ENCODE assay signal across 24 mouse cellular contexts in the genomic region with DNA sequence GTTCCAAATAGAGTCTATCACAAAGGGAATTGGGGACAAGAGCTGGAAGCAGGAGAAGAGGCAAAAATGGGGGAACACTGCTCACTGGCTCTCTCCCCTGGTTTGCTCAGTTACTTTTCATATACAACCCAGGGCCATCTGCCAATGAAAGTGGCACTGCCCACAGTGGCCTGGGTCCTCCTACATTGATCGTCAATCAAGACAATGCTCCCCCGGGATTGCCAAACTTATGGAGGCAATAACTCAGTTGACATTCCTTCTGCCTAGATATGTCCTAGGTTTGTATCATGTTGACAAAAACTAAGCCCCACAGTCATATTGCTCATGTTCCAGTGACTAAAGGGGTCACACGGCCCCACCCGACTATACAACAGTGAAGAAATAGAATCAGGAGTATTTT.
"Had no signal": no experiment of that assay in that cellular context is flagged by ENCODE, and none has a peak within 500 bp of the region (broad histone marks: within the 10 kb centered on the region; RNA-seq: fewer than 3 reads in every experiment).

No protein-coding gene starts in this region.

- H3K9me3 ChIP-seq: heart, embryonic 10.5 days; heart, embryonic 12.5 days; hindbrain, embryonic 10.5 days; hindbrain, embryonic 12.5 days; intestine, embryonic 15.5 days; kidney, embryonic 15.5 days; limb, embryonic 10.5 days; limb, embryonic 12.5 days had no signal

- H3K4me2 ChIP-seq: heart, embryonic 12.5 days; hindbrain, embryonic 12.5 days; hindbrain, embryonic 14.5 days; intestine, embryonic 15.5 days; kidney, embryonic 15.5 days; limb, embryonic 12.5 days had no signal

- DNase-seq: gastrocnemius, adult 2 months; gastrocnemius, postnatal 10 days; gastrocnemius, postnatal 25 days; heart, adult 2 months; heart, postnatal 10 days; heart, postnatal 4 days; kidney, adult 18-20 months; kidney, postnatal 14 days; kidney, postnatal 4 days had no signal

- H3K4me3 ChIP-seq: gastrocnemius, adult 2 months; heart, adult 2 months; heart, embryonic 10.5 days; heart, embryonic 12.5 days; hindbrain, embryonic 10.5 days; hindbrain, embryonic 12.5 days; intestine, embryonic 15.5 days; kidney, embryonic 15.5 days; layer of hippocampus, adult 2 months; left cerebral cortex, adult 2 months; limb, embryonic 10.5 days; limb, embryonic 12.5 days had no signal

- H3K4me1 ChIP-seq: heart, embryonic 10.5 days; heart, embryonic 12.5 days; hindbrain, embryonic 10.5 days; hindbrain, embryonic 12.5 days; intestine, embryonic 15.5 days; kidney, embryonic 15.5 days; limb, embryonic 10.5 days; limb, embryonic 12.5 days had no signal

- H3K27me3 ChIP-seq: hindbrain, embryonic 12.5 days; intestine, embryonic 15.5 days; kidney, embryonic 15.5 days; limb, embryonic 12.5 days had no signal

- H3K36me3 ChIP-seq: heart, embryonic 10.5 days; heart, embryonic 12.5 days; hindbrain, embryonic 12.5 days; intestine, embryonic 15.5 days; kidney, embryonic 15.5 days; limb, embryonic 12.5 days had no signal

- H3K9ac ChIP-seq: heart, embryonic 12.5 days; hindbrain, embryonic 12.5 days; hindbrain, embryonic 14.5 days; intestine, embryonic 15.5 days; kidney, embryonic 15.5 days; limb, embryonic 12.5 days had no signal

- H3K27ac ChIP-seq: gastrocnemius, adult 2 months; heart, adult 2 months; heart, embryonic 10.5 days; hindbrain, embryonic 10.5 days; hindbrain, embryonic 12.5 days; hindbrain, embryonic 14.5 days; intestine, embryonic 15.5 days; kidney, embryonic 15.5 days; kidney, postnatal 0 days; layer of hippocampus, adult 2 months; left cerebral cortex, adult 2 months; limb, embryonic 10.5 days; limb, embryonic 12.5 days had no signal

- ATAC-seq: forebrain, embryonic 16.5 days; hindbrain, embryonic 16.5 days; inflammation-experienced regulatory T-cells, adult 6 months; intestine, embryonic 15.5 days had no signal
